Mouse (Mus musculus): ENCODE results near the gene Cd164l2. TPM values are rescaled to one million over a fixed set of nuclear protein-coding genes. Genes with fewer than 3 reads are reported as not detected.

Gene Cd164l2
- total RNA-seq, 2 experiments from 2014 or later, result 2.8 to 5.6 TPM

Small RNAs within 50 kb of the gene (microRNA-seq; reads per million reads assigned to microRNA genes)
- gene Mir7017, result 1.6 to 1.8 reads per million in 2 experiments

Other genes with a start within 250 kb of the Cd164l2 start
- under 1 TPM; 0.07 to 0.14 TPM for gene Fgr, start 238.0 kb upstream of the Cd164l2 start, total RNA-seq (2021)
- gene Ahdc1, start 200.9 kb upstream of the Cd164l2 start, total RNA-seq (2021), result 100 to 1,000 TPM in 1 of 2 experiments, 10 to 100 TPM in 1; 96.9 to 109 TPM
- 10 to 100 TPM; 28.9 to 32.8 TPM for gene Wasf2, start 81.6 kb upstream of the Cd164l2 start, total RNA-seq (2021)
- gene Gpr3, start 405 bp downstream of the Cd164l2 start, total RNA-seq (2021), result 1 to 10 TPM; 5.3 to 8.2 TPM
- 1 to 10 TPM; 3.0 to 6.0 TPM for gene Map3k6, start 28.7 kb downstream of the Cd164l2 start, total RNA-seq (2021)
- gene Sytl1, start 51.0 kb downstream of the Cd164l2 start, total RNA-seq (2021), result under 1 TPM; 0.37 to 0.54 TPM
- gene Tmem222, start 65.7 kb downstream of the Cd164l2 start, total RNA-seq (2021), result 10 to 100 TPM; 85.7 to 92.6 TPM
- gene Wdtc1, start 141.3 kb downstream of the Cd164l2 start, total RNA-seq (2021), result 10 to 100 TPM; 84.4 to 85.8 TPM
- gene Slc9a1, start 157.6 kb downstream of the Cd164l2 start, total RNA-seq (2021), result 10 to 100 TPM; 59.6 to 62.8 TPM